Mouse (Mus musculus) C2C12 (cell line): Measurements from ENCODE around the gene Gopc.

ENCODE experiments used
- CEBPB ChIP-seq: IDR thresholded peaks from one replicate; pipeline ENCODE4 v1.6.1; 2011; ENCODE audit warnings: low read depth, mild to moderate bottlenecking, control low read depth, moderate library complexity
- CTCF ChIP-seq: IDR thresholded peaks from one replicate; pipeline ENCODE4 v1.5.1; 2011; ENCODE audit not compliant: control insufficient read depth, insufficient read depth, insufficient read length
- USF1 ChIP-seq: IDR thresholded peaks from one replicate; pipeline ENCODE4 v1.6.1; 2011; ENCODE audit warnings: low read depth, mild to moderate bottlenecking, control low read depth, moderate library complexity

DNA sequence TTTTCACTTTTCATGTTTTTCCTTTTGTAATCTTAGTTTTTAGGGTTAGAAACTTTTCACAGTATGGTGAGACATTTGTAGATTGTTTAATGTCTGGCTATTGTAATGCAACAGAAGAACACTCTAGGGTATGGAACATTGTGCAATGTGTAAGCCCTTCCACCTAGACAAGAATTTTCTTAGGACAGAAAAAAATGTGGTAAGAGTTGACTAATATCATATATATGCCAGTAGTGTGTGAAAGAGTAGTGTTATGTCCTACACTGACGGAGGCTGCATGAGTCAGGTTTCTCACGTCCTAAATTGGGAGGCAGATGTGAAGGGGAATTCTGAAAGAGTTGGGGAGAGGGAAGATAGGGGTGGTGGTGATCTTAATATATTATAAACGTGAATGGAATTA lies 17.8 kb upstream of the Gopc start:
- no peak for TF ChIP-seq USF1
- no peak for TF ChIP-seq CTCF
- peak; percentile 88 for TF ChIP-seq CEBPB
